Mouse (Mus musculus) lung, postnatal 36 days (tissue): ENCODE data around the gene Loxl1.

Experiments
- DNase-seq: peaks from one replicate; pipeline ENCODE4 v3.0.0; 2022; ENCODE audit warnings: mixed read lengths

Gene Loxl1

DNA sequence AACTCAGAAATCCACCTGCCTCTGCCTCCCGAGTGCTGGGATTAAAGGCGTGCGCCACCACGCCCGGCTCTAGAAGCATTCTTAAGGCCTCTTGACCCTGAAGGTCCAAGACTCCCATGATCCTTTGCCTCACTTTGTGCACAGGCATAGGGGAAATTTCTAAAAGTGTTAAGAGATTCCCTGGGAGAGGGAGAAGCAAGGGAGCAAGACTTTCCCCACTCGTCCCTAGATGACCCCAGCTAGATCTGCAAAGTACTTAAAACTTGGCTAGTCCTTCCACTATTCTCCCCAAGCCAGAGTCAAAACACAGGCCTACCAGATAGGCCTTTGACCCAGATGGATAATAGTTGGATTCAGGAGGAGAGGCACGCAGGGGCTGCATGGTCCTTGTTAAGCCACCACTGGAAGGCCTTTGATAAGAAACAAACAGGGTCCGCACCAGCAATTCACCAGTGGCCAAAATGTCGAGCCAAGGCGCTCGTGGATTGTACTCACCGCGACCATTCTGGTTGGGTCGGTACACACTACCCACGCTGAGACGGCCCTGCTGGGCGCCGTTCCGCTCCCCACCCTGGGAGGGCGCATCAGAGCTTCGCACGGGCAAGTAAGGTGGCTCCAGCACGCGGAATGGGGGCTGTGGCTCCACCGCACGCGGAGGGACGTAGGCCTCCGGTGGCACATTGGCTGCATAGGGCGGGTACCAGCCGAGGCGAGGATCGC lies 1.6 kb downstream of the Loxl1 start:
- peak; percentile 29 for DNase-seq

GRCm38 (mm10) chr9:58310043-58310660 lies 2.8 kb downstream of the Loxl1 start:
- DNase-seq, result peak; percentile 64

GRCm38 (mm10) chr9:58308395-58308794 lies 4.6 kb downstream of the Loxl1 start:
- DNase-seq, result peak; percentile 65

DNA sequence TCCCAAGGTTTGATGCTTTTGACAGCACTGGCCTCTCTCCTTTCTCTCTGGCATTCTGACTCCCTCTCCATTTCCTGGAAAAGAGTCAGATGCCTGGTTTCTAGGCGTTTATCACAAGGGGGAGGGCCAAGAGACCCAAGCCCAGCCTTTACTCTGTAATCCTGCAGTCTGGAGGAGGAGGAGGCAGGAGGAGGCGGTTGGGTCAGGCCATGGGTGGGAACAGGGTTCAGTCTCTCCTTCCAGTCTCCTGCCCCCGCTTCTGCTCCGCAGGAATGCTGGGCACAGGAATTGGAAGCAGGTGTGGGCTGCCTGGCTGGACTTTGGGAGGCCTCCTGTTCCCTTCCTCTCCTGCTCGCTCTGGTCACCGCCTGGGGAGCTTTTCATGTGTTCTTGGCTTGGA lies 7.3 kb downstream of the Loxl1 start:
- peak; percentile 38 for DNase-seq

DNA sequence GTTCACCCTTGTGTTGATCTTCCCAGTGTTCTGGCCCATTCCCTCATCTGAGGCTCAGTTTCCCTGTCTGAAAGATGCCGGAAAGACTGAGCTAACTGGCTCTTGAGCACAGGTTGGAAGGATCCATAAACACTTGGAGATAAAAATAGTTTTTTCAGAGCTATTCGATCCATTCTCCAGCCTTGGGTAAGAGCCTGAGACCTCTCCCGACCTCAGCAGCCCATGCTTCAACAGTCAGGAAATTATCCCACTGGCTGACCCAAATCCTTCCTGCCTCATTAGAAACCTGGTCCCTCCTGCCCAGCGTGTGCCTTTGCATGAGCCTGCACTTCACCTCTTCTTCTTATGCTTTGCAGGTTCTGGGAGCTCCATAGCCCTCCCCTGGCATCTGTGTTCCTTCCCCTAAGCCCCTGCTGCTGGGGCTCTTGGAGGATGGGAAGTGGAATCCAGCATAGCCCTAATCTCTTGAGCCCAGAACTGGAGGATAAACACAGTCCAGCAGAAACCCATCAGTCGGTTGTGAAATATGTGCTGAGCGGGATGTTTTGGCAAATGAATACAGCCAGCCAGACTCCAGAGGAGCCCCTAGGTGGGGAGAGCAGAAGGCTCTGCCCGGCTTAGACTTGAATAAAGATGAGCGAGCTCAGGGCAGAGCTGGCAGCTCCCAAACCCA lies 9.3 kb downstream of the Loxl1 start:
- peak; percentile 64 for DNase-seq

GRCm38 (mm10) chr9:58303115-58303514 lies 9.9 kb downstream of the Loxl1 start:
- DNase-seq, result peak; percentile 36

DNA sequence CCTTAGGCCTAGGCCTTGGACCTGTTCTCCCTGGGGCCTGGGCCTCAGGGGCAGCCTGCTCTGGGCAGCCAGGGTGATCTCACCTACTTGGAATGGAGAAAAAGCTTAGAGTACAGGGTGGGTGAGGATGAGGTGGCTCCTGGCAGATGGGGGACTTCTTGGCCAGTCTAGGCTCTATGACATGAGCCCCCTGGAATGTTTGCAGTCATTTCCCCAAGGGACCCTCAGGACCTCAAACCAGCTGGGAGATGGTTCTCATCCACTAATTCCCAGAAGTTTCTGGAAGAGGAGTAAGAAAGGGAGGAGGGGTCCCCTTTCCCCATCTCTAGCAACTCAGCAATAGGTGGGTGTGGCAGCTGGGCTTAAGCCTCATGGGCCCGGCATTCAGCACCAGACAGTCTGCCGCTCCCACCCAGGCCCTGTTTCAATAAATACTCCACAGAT lies 13.6 kb downstream of the Loxl1 start:
- DNase-seq, result no peak

DNA sequence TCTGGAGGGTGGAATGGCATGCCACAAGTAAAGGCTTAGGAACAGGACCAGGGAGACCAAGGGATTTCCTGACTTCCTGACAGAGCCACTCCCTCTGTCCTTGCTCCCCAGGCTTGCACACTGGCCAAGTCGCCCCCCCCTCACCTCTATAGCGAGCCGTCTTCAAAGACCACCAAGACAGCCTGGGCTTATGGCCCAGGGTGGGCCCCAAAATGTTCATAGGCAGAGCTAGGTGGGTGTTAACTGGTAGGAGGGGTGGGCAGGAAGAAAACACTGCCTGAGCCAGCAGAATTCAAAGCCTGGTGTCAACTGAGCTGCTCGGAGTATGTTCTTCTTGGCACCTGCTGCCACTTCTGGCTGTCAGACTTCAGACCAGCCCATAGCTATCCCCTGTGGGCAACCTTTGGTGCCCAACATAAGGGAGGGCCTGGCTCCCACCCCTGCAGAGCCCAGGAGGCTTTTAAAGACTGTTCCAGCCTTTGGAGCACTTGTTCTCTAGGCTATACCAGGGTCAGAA lies 15.0 kb downstream of the Loxl1 start:
- no peak for DNase-seq

DNA sequence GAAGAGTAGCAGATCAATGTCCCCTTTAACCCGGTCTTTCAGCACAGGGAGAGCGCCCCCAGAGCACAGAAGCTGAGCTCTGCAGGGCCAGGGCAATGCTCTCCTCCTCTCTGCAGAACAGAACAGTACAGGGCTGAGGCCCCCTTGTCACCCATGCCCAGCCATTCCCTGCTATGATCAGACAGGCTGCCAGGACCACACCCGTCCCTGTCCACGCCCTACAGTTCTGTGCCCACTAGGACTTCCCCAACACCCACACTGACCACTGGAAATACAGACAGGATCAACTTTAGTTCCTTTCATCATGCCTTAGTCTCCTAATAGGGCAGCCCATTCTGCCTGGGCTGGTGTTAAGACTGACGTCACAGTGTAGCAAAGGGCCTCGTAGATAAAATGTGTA lies 15.9 kb downstream of the Loxl1 start:
- DNase-seq, result no peak

GRCm38 (mm10) chr9:58295766-58296361 lies 17.1 kb downstream of the Loxl1 start:
- DNase-seq, result peak; percentile 58

- no peak for DNase-seq
Observed at GRCm38 (mm10) chr9:58295345-58295744, 17.6 kb downstream of the Loxl1 start.

- DNase-seq, result no peak
Observed at GRCm38 (mm10) chr9:58294527-58294926, 18.5 kb downstream of the Loxl1 start.

DNA sequence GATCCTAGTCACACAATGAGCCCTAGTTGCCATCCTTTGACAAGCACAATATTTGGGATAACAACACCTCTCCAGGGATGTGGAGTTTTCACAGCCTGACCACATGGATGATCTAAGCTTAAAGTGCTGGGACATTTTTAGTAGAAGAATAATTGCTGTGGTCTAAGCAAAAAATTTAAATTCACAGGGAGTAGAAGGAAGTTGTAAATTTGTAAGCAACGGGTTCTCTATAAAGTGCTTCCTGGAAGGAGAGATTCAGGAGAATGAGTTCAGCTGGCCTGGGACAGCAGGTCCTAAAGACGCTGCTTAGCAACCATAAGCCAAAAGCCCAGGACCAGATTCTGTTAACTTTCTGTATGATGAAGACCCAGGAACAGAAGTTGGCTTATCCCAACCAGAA lies 23.1 kb downstream of the Loxl1 start:
- DNase-seq, result no peak

DNA sequence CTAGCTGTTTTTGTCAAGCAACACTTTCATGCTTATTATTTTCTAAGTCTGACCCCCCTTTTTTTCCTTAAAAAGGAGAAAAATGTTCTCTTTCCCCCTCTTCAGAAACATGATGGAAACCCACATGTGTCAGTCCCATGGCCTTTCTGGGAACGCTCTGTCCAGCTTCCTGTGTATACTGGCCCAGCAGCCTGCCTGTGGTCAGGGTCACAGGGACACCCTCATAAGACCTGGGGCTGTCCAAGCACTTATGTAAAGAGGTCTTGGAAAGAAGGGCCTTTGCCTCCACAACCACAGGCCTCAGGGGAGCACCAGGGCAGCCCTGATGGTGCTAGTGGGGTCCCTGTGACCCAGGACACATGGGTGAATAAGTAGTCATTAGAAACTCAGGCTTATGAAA lies 23.9 kb downstream of the Loxl1 start:
- DNase-seq, result no peak

GRCm38 (mm10) chr9:58283431-58283830 lies 29.6 kb downstream of the Loxl1 start:
- DNase-seq, result no peak

DNA sequence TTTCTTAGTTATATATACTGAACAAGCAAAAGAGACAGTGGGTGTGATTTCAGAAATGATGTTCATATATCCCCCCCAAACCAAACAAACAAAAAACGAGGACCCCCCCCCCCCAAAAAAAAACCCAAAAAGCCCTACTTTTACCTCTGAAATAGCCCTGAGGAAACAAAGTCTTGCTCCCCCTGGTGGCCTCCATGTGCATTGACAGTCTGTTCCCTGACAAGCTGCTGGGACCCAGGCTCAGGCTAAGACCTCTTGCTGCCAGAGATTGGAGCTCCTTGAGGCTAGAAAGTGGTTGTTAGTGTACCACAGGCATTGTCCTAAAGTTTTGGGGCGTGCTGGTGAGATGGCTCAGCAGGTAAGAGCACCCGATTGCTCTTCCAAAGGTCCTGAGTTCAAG lies 31.4 kb downstream of the Loxl1 start:
- DNase-seq, result peak; percentile 63

- DNase-seq, result peak; percentile 94
Observed at GRCm38 (mm10) chr9:58280259-58281109, 32.5 kb downstream of the Loxl1 start.

- DNase-seq, result no peak
Observed at GRCm38 (mm10) chr9:58279780-58280179, 33.2 kb downstream of the Loxl1 start.

GRCm38 (mm10) chr9:58278821-58279723 lies 33.9 kb downstream of the Loxl1 start:
- no peak for DNase-seq

DNA sequence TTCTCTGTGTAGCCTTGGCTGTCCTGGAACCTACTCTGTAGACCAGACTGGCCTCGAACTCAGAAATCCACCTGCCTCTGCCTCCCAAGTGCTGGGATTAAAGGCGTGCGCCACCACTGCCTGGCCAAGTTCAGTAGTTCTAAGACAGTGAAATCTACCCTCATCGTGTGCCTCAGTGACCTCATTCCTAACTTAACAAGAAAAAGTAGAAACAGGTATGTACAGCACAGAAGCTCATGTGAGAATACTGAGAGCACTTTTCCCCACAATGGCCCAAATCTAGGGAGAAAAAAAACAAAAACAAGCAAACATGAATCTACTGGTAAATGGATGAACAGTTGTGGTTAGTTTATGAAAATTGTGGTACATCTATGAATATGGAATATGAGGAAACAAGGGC lies 34.7 kb downstream of the Loxl1 start:
- DNase-seq, result no peak

DNA sequence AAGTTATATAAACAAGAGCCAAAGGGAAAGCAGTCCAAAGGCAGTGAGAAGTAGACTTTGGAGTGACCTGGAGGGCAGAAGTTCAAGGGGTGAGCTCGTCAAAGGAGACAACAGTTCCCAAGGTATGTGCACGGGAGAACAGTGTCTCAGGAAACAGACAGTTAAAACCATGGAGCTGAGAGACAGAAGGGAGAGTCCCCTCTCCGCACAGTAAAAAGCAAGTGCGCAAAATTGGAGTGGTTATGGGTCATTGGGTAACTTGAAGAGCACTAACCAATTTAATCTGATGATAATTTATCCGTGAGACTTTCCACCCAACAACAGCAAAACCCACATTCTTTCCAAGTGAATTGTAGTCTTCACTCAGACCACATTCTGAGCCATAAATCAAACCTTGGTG lies 36.6 kb downstream of the Loxl1 start:
- DNase-seq, result no peak
